Mouse (Mus musculus) heart, postnatal 0 days (tissue): ENCODE results near the gene 2900026A02Rik.

Experiments
- CTCF ChIP-seq: IDR thresholded peaks from 2 replicates; pipeline ENCODE4 v1.5.1; 2016; ENCODE audit warnings: antibody characterized with exemption, control low read depth, low read depth
- EP300 ChIP-seq: IDR thresholded peaks from 2 replicates; pipeline ENCODE4 v1.6.1; 2016; ENCODE audit warnings: antibody characterized with exemption, low read depth

DNA sequence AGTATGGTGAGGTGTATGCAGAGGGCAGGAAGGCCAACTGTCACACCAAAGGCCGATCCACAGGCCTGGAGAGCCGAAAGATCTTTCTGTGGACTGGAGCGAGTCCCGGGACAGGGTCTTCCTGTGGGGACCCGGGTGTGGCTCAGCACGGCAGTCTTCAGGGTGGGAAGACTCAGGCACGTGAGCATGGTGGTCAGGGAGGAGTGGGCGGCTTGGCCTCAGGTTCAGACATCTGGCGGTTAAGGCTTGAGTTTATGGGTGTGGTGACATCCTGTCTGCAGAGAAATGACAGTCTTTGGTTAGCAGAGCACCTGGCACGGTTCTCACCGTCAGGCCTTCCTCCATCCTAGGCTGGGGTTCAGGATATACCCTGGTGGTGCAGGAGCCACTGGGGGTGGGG lies 130.3 kb downstream of the 2900026A02Rik start:
- TF ChIP-seq CTCF (no peak), EP300 (no peak)
